Mouse (Mus musculus): ENCODE measurements around the gene Bcl6b.

Gene Bcl6b

GRCm38 (mm10) chr11:70212423-70212822 is 17.2 kb downstream of the Bcl6b start, which contains the start of gene Slc16a11:
Slc16a11 (plus strand) TSS chr11:70212752.
- DNase-seq (ENCODE audit: low read depth), result no peak

- no peak for DNase-seq (ENCODE audit: low read depth)
Measured at GRCm38 (mm10) chr11:70211972-70212371, 17.6 kb downstream of the Bcl6b start.

- no peak for DNase-seq (ENCODE audit: low read depth)
Measured at GRCm38 (mm10) chr11:70210681-70211080, 18.9 kb downstream of the Bcl6b start.

GRCm38 (mm10) chr11:70208778-70209388 is 20.7 kb downstream of the Bcl6b start:
- no peak for DNase-seq (ENCODE audit: low read depth)

GRCm38 (mm10) chr11:70207283-70207682 is 22.3 kb downstream of the Bcl6b start:
- no peak for DNase-seq (ENCODE audit: low read depth)

- no peak for DNase-seq (ENCODE audit: low read depth)
Measured at GRCm38 (mm10) chr11:70206801-70207200, 22.8 kb downstream of the Bcl6b start.

GRCm38 (mm10) chr11:70201691-70202090 is 27.9 kb downstream of the Bcl6b start:
- no peak for DNase-seq (ENCODE audit: low read depth)

- DNase-seq (ENCODE audit: low read depth), result no peak
Measured at GRCm38 (mm10) chr11:70200036-70200608, 29.5 kb downstream of the Bcl6b start.

GRCm38 (mm10) chr11:70199107-70199506 is 30.5 kb downstream of the Bcl6b start:
- DNase-seq (ENCODE audit: low read depth), result no peak

GRCm38 (mm10) chr11:70198332-70198731 is 31.3 kb downstream of the Bcl6b start:
- DNase-seq (ENCODE audit: low read depth), result peak; percentile 93

- no peak for DNase-seq (ENCODE audit: low read depth)
Measured at GRCm38 (mm10) chr11:70193354-70194285, 36.0 kb downstream of the Bcl6b start.

GRCm38 (mm10) chr11:70192157-70192556 is 37.4 kb downstream of the Bcl6b start:
- DNase-seq (ENCODE audit: low read depth), result no peak

- no peak for DNase-seq (ENCODE audit: low read depth)
Measured at GRCm38 (mm10) chr11:70191188-70191587, 38.4 kb downstream of the Bcl6b start.

- no peak for DNase-seq (ENCODE audit: low read depth)
Measured at GRCm38 (mm10) chr11:70189319-70190134, 40.1 kb downstream of the Bcl6b start.

- no peak for DNase-seq (ENCODE audit: low read depth)
Measured at GRCm38 (mm10) chr11:70185120-70185519, 44.5 kb downstream of the Bcl6b start.

GRCm38 (mm10) chr11:70180496-70180895 is 49.1 kb downstream of the Bcl6b start:
- DNase-seq (ENCODE audit: low read depth), result no peak

- no peak for DNase-seq (ENCODE audit: low read depth)
Measured at GRCm38 (mm10) chr11:70179401-70179800, 50.2 kb downstream of the Bcl6b start.

- DNase-seq (ENCODE audit: low read depth), result no peak
Measured at GRCm38 (mm10) chr11:70178756-70179155, 50.8 kb downstream of the Bcl6b start.

- no peak for DNase-seq (ENCODE audit: low read depth)
Measured at GRCm38 (mm10) chr11:70178311-70178710, 51.3 kb downstream of the Bcl6b start.

GRCm38 (mm10) chr11:70177647-70178046 is 52.0 kb downstream of the Bcl6b start:
- no peak for DNase-seq (ENCODE audit: low read depth)

- DNase-seq (ENCODE audit: low read depth), result no peak
Measured at GRCm38 (mm10) chr11:70174491-70174890, 55.1 kb downstream of the Bcl6b start.
